Mouse (Mus musculus) heart, embryonic 16.5 days (tissue): ENCODE data around the gene Zfp524. TPM values are rescaled to one million over a fixed set of nuclear protein-coding genes. Genes with fewer than 3 reads are reported as not detected.
A peak's percentile ranks its signal among the peaks of the same experiment; 100 is the strongest.

ENCODE experiments used
- ATAC-seq: fragments of 200-750 bp; cut with Nextera tagmentation; replicated peaks from 2 replicates; pipeline ENCODE4 v1.8.0; 2017; ENCODE audit warnings: moderate number of reproducible peaks; ENCODE audit not compliant: insufficient read depth, low FRiP score; ENCODE audit errors: extremely low read depth
- H3K27ac ChIP-seq: fragments of 300-500 bp; sonication (generic); 2 replicates; pipeline ENCODE4 v1.5.1; 2014; ENCODE audit warnings: mild to moderate bottlenecking, low read length, control low read depth, moderate library complexity
- H3K27me3 ChIP-seq: fragments of 300-500 bp; sonication (generic); 2 replicates; pipeline ENCODE4 v1.6.1; 2014; ENCODE audit warnings: low read length, mixed read lengths; ENCODE audit not compliant: control insufficient read depth, insufficient read depth
- H3K36me3 ChIP-seq: fragments of 300-500 bp; sonication (generic); 2 replicates; pipeline ENCODE4 v1.6.1; 2014; ENCODE audit not compliant: control insufficient read depth, insufficient read depth
- H3K4me1 ChIP-seq: fragments of 300-500 bp; sonication (generic); 2 replicates; pipeline ENCODE4 v1.6.1; 2014; ENCODE audit warnings: low read length, mixed read lengths; ENCODE audit not compliant: control insufficient read depth, insufficient read depth
- H3K4me2 ChIP-seq: fragments of 300-500 bp; sonication (generic); 2 replicates; pipeline ENCODE4 v1.6.1; 2014; ENCODE audit warnings: low read depth, mild to moderate bottlenecking, control low read depth, low read length
- H3K4me3 ChIP-seq: fragments of 300-500 bp; sonication (generic); 2 replicates; pipeline ENCODE4 v1.5.1; 2014; ENCODE audit warnings: mild to moderate bottlenecking, control low read depth, low read length
- H3K9ac ChIP-seq: fragments of 300-500 bp; sonication (generic); 2 replicates; pipeline ENCODE4 v1.6.1; 2014; ENCODE audit warnings: low read length, control low read depth
- H3K9me3 ChIP-seq: fragments of 300-500 bp; sonication (generic); replicated peaks from 2 replicates; pipeline ENCODE4 v1.6.1; 2016; ENCODE audit warnings: low read length; ENCODE audit not compliant: control insufficient read depth
- WGBS: fragments of 180-500 bp; shearing (Covaris S2); extraction: QIAGEN DNeasy Blood & Tissue Kit; methylation state at CpG from one replicate; pipeline ENCODE4 v1.1.7; 2014; 5-methylcytosine and 5-hydroxymethylcytosine counted together
- polyA plus RNA-seq: library from polyadenylated mRNA; unstranded; fragments of >200 nt; fragmentation: Nextera tagmentation; extraction: Ambion mirVana; gene quantifications from 2 replicates; pipeline ENCODE4 v1.2.1, GENCODE M21; 2015

The Zfp524 gene
- 14.1 and 15.1 TPM in 2 replicates for polyA plus RNA-seq

DNA sequence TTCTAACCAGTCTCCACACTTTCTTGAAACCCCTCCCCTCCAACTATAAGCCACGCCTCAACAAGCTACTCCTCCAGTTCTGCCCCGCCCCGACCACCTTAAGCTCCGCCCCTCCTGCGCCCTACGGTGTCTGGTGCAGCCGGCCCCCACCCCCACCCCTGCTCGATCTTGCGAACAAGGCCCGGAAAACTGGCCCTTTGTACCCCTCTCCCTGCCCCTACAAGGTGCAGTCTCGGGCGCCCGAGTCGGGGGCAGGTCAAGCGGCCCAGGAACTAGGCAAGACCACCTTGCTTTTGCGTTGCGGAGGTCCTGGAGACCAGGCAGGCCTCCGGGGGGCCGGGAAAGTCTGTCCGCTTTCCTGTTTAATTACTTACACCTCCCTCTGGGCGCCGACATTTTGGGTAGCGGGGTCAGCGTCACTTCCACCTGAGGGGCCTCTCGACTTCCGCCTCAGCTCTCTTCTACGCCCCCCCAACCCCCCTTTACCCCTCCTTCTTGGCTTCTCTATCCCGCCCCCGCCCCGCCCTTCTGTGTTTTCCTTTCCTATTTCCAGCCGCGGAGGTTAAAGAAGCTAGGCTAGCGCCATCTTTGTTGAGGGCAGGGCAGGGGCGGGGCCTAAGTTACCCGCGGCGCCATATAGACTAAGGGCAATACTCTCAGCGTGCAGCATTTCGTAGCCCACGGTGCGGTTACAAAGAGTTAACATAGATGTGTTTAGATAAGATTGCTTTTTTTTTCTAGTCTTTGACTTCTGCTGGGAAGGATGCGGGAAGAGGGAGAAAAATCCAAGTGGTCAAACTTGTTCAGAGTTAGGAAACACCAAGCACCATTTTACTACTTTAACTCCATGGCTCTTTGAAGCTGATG lies at the start of gene Zfp524, which contains the start of gene Fiz1:
TSS of gene Zfp524 (plus strand) at position 165 of the 867 bp plus-strand sequence.
TSS of gene Fiz1 (minus strand) at position 447 of the 867 bp plus-strand sequence.
- Histone ChIP-seq H3K36me3 (peaks cover 34% of the 10 kb centered on the region), H3K4me2 (peak within 1 kb of the TSS; percentile 84), H3K4me1 (peaks cover 9% of the 10 kb centered on the region), H3K9me3 (0 out of 2 replicates have a peak, but pooled peaks cover 2% of the 10 kb centered on the region), H3K27ac (peak within 1 kb of the TSS; percentile 99), H3K4me3 (peak within 1 kb of the TSS; percentile 88), H3K9ac (peak within 1 kb of the TSS; percentile 94), H3K27me3 (no peaks in the 10 kb centered on the region)
- under 1% methylated on average over 42 of the region's 42 CpGs for WGBS
- ATAC-seq: peak; percentile 75

DNA sequence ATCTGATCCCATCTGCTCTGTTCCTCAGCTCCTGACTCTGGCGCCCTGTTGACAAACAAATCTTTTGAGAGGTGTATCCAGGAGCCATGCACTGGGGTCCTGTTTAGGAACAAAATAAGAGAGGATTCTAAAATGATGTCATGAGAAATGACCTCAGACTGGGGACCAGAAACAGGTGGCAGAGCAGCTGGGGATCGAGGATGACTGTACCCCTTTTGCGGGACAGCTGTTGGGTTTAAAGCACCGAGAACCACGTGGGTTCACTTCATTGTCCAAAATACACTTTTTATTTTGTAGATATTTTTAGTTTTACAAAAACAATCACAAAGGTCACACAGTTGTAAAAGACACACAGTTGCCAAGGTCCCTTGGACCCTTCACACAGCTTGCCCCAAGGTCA lies 49.2 kb upstream of the Zfp524 start:
- Histone ChIP-seq H3K27ac (no peak overlapping the region), H3K4me2 (no peak overlapping the region), H3K9me3 (no peaks in the 10 kb centered on the region), H3K4me1 (no peaks in the 10 kb centered on the region), H3K9ac (no peak overlapping the region), H3K27me3 (no peaks in the 10 kb centered on the region), H3K4me3 (no peak overlapping the region), H3K36me3 (no peaks in the 10 kb centered on the region)
- WGBS: 69% methylated on average over 5 of the region's 5 CpGs
- ATAC-seq: no peak

DNA sequence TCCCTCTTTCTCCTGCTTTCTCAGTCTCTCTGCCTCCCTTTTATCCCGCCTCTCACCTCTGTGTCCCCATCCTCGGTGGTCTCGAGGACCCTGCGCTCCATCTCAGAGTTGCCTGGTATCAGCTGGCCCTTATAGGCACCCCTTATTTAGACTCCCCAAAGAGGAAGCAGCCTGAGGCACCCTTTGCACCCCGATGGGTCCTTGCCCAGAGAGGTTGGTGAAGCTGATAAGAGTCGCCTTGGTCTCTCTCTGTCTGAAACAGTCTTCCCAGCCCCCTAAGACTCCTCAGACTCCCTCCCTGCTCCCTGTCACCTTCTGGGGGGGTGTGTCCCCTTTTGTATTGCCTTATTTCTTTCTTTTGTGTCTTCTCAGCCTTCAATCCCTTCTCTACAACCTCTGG lies 43.1 kb upstream of the Zfp524 start, which contains the start of gene Sbk3:
TSS of gene Sbk3 (minus strand) at position 101 of the 400 bp plus-strand sequence.
- peaks cover 9% of the 10 kb centered on the region for H3K4me1 ChIP-seq
- no peak within 1 kb of the TSS for H3K4me2 ChIP-seq
- no peaks in the 10 kb centered on the region for H3K9me3 ChIP-seq
- H3K36me3 ChIP-seq: no peaks in the 10 kb centered on the region
- no peak within 1 kb of the TSS for H3K4me3 ChIP-seq
- 0 out of 2 replicates have a peak within 1 kb of the TSS, but pooled peaks have one; percentile 18 for H3K9ac ChIP-seq
- ATAC-seq: no peak
- H3K27me3 ChIP-seq: no peaks in the 10 kb centered on the region
- peak within 1 kb of the TSS; percentile 61 for H3K27ac ChIP-seq
- 36% methylated on average over 6 of the region's 6 CpGs for WGBS

DNA sequence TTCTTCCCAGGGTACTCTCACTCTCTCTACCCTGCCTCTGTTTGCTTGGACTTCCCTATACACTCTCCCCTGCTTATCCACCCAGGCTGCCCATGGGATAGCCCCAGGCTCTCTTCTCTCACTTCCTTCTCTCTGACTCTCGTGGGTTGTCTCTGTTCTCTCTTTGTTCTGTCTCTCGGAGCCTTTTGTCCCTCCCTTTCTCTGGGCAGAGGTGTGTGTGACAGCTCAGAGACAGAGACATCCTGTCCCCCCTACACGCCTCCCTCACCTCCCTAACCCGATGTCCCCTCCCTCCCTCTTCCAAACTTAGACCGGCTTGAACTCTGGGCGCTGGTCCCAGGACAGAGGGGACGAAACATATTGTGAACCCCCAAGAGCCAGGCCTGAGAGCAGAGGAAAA lies 42.5 kb upstream of the Zfp524 start:
- WGBS: 20% methylated on average over 7 of the region's 7 CpGs
- 0 out of 2 replicates have a peak overlapping the region, but pooled peaks have one; percentile 18 for H3K9ac ChIP-seq
- no peak; the same call in 1 of the 2 replicates for ATAC-seq
- no peaks in the 10 kb centered on the region for H3K36me3 ChIP-seq
- peaks cover 9% of the 10 kb centered on the region for H3K4me1 ChIP-seq
- H3K4me3 ChIP-seq: no peak overlapping the region
- no peaks in the 10 kb centered on the region for H3K9me3 ChIP-seq
- peak overlapping the region; percentile 61 for H3K27ac ChIP-seq
- no peaks in the 10 kb centered on the region for H3K27me3 ChIP-seq
- no peak overlapping the region for H3K4me2 ChIP-seq

DNA sequence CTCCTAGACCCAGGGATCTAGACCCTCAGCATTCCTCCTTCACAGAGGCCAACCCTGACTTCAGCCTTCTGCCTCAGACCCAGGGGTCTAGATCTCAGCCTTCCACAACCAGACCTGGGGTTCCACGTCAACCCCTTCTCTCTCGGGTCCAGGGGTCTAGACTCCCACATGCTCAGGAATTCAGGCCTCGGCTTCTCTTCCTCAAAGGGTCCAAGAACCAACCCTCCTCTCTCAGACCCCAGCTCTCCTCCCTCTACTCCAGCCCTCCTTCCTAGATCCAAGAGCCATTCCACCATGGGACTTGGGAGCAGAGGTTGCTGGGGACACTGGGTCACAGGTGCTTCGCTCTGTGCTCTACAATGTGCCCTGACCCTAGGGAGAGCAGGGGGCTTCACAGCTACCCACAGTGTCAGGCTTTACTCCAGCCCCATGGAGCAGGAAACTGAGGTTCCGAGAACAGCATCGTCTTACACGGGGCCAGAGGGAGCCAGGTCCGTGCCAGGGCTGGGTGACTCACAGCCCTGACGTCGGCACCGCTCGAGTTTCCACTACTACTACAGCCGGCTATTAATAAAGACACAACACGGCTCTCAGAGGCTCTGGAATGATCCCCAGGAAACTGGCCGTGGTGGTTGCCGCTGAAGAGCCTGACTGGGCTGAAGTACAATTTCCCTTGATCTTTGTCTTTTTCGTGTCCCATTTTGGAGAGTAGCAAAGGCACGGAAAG lies 41.7 kb upstream of the Zfp524 start:
- Histone ChIP-seq H3K4me3 (no peak overlapping the region), H3K36me3 (no peaks in the 10 kb centered on the region), H3K9ac (no peak overlapping the region), H3K4me2 (no peak overlapping the region), H3K4me1 (peaks cover 9% of the 10 kb centered on the region), H3K27ac (peak overlapping the region; percentile 61), H3K9me3 (0 out of 2 replicates have a peak, but pooled peaks cover 2% of the 10 kb centered on the region), H3K27me3 (no peaks in the 10 kb centered on the region)
- WGBS: 35% methylated on average over 18 of the region's 18 CpGs
- ATAC-seq: peak; percentile 85

DNA sequence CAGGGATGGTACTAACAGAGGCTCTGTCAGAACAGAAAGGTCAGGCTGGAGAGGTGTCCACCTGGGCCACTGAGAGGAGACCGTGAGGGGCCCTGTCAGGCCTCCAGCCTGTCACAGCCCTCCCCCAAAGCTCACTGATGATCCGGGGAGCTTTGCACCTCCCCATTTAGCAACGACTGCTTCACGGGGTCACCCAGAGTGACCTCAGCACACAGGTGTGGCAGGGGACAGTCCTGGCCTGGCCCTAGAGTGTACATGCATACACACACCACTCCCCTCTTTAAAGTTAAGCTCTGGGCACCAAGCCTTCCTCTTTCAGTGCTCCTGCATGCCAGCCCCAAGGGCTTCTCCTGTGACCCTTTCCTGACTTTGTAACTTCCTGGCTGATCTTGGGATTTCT lies 38.8 kb upstream of the Zfp524 start:
- H3K4me2 ChIP-seq: no peak overlapping the region
- H3K4me1 ChIP-seq: peaks cover 9% of the 10 kb centered on the region
- H3K4me3 ChIP-seq: no peak overlapping the region
- H3K36me3 ChIP-seq: no peaks in the 10 kb centered on the region
- no peak for ATAC-seq
- 53% methylated on average over 4 of the region's 4 CpGs for WGBS
- no peak overlapping the region for H3K9ac ChIP-seq
- no peaks in the 10 kb centered on the region for H3K27me3 ChIP-seq
- no peak overlapping the region for H3K27ac ChIP-seq
- H3K9me3 ChIP-seq: 0 out of 2 replicates have a peak, but pooled peaks cover 2% of the 10 kb centered on the region

DNA sequence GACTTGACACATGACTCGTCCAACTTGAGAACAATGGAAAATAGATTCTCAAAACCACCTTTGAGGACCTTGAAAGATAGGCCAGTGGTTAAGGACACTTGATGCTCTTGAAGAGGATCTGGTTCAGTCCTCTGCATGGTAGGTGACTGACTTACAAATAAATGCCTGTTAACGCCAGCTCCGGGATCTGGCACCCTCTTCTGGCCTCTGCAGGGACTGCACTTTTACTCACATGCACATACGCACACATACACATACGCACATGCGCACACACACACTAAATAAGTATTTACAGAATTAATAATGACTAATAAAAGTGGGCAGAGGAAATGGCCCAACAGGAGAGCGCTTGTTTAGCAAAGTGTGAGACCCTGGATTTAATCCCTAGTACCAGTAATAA lies 37.4 kb upstream of the Zfp524 start:
- Histone ChIP-seq H3K4me3 (no peak overlapping the region), H3K9me3 (0 out of 2 replicates have a peak, but pooled peaks cover 2% of the 10 kb centered on the region), H3K27me3 (no peaks in the 10 kb centered on the region), H3K9ac (no peak overlapping the region), H3K27ac (no peak overlapping the region), H3K4me2 (no peak overlapping the region), H3K36me3 (no peaks in the 10 kb centered on the region), H3K4me1 (peaks cover 7% of the 10 kb centered on the region)
- ATAC-seq: no peak
- 87% methylated on average over 7 of the region's 7 CpGs for WGBS

DNA sequence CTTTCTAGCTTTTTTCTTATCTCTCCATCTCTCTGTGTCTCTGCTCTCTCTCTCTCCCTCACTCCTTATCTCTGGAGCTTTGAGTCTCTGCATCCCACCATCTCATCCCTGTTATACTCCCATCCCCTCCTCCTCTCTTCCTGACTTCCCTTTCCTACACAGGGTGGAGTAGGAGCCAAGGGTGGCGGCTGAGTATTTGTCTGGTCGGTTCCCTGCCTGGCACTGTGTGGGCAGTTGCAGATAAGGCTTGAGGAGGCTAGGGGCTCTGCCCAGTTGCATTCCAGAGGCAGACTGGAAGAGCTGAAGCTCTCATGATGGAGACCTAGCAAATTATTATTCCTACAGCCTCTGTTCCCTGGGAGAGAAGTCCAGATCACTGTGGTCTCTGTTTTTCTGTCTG lies 26.0 kb upstream of the Zfp524 start:
- H3K27me3 ChIP-seq: no peaks in the 10 kb centered on the region; the same call in 1 of the 2 replicates
- H3K27ac ChIP-seq: no peak overlapping the region
- no peak overlapping the region for H3K4me3 ChIP-seq
- H3K36me3 ChIP-seq: peaks cover 14% of the 10 kb centered on the region
- ATAC-seq: no peak
- no peak overlapping the region for H3K9ac ChIP-seq
- 29% methylated on average over 2 of the region's 2 CpGs for WGBS
- H3K9me3 ChIP-seq: 0 out of 2 replicates have a peak, but pooled peaks cover 2% of the 10 kb centered on the region
- H3K4me2 ChIP-seq: no peak overlapping the region
- no peaks in the 10 kb centered on the region for H3K4me1 ChIP-seq
